Mouse (Mus musculus): ENCODE measurements around the gene Mov10l1.

Gene Mov10l1

GRCm38 (mm10) chr15:89089248-89090051 lies 106.7 kb downstream of the Mov10l1 start:
- ChIA-PET CTCF (interaction anchor here (0.5 to 1.3 kb wide), 8 partner anchors 13 to 262 kb away, joined by 3 to 6 read pairs (median 4); partner anchors contain the start of genes Dennd6b (in 1 of the 4) and Hdac10 (in 1 of the 4)), POLR2A (interaction anchor here (0.6 to 3.6 kb wide), 23 partner anchors 8 to 213 kb away, joined by 3 to 12 read pairs (median 3); partner anchors contain the start of genes Mapk12 (in 1 of the 4) and Panx2 (in 1 of the 4))

GRCm38 (mm10) chr15:89090662-89091061 lies 108.0 kb downstream of the Mov10l1 start:
- CTCF ChIA-PET, result interaction anchor here (0.6 to 1.0 kb wide), 7 partner anchors 11 to 342 kb away, joined by 3 to 17 read pairs (median 4); no protein-coding TSS in a partner anchor
- POLR2A ChIA-PET, result interaction anchor here in 3 of 4 experiments (0.6 to 3.6 kb wide), 8 partner anchors 11 to 340 kb away, joined by 3 to 12 read pairs (median 6); no protein-coding TSS in a partner anchor

- ChIA-PET CTCF (interaction anchor here in 1 of 4 experiments (0.5 to 2.4 kb wide), 3 partner anchors 104 to 282 kb away, joined by 3 to 5 read pairs (median 4); partner anchors contain the start of gene Dennd6b), POLR2A (interaction anchor here in 3 of 4 experiments (0.6 to 1.6 kb wide), 5 partner anchors 9 to 544 kb away, joined by 3 to 4 read pairs (median 3); partner anchors contain the start of gene Tubgcp6 (in 2 of the 3))
Measured at GRCm38 (mm10) chr15:89092181-89092580, 109.5 kb downstream of the Mov10l1 start.

DNA sequence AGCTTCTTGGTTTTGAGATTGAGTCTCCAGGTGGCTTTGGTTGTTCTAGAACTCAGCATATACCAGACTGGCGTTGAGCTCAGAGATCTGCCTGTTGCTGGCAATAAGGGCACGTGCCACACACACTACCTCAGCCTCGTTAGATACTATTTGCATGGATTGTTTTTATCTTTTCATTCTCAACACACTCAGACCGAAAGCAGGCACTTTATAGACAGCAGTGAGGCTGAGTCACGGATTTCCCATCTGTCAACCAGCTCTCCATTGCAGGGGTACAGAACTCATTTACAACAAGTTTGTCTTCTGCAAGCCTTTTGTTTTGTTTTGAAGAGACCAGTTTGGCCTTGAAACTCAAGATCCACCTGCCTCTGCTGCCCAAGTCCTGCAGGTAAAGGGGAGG lies 114.7 kb downstream of the Mov10l1 start:
- CTCF ChIA-PET, result interaction anchor here in 1 of 4 experiments (0.6 kb wide), 1 partner anchor 132 kb away, joined by 3 read pairs; no protein-coding TSS in a partner anchor
- POLR2A ChIA-PET, result interaction anchor here in 3 of 4 experiments (0.7 to 3.4 kb wide), 4 partner anchors 8 to 13 kb away, joined by 4 to 21 read pairs (median 8); partner anchors contain the start of gene Selenoo (in 3 of the 3)

- CTCF ChIA-PET, result interaction anchor here in 2 of 4 experiments (0.6 to 2.0 kb wide), 3 partner anchors 11 to 217 kb away, joined by 4 to 6 read pairs (median 6); partner anchors contain the start of genes Hdac10 (in 1 of the 2) and Sbf1 (in 1 of the 2)
- POLR2A ChIA-PET, result interaction anchor here in 3 of 4 experiments (1.0 to 3.4 kb wide), 7 partner anchors 9 to 235 kb away, joined by 3 to 21 read pairs (median 6); partner anchors contain the start of gene Selenoo (in 2 of the 3)
Measured at GRCm38 (mm10) chr15:89098616-89099015, 115.9 kb downstream of the Mov10l1 start.

- ChIA-PET POLR2A (interaction anchor here in 2 of 4 experiments (0.8 to 2.4 kb wide), 4 partner anchors 10 to 39 kb away, joined by 3 to 12 read pairs (median 6); partner anchors contain the start of genes Mapk12 (in 1 of the 2) and Selenoo (in 1 of the 2)), CTCF (interaction anchor here in 3 of 4 experiments (0.6 to 1.3 kb wide), 4 partner anchors 27 to 179 kb away, joined by 3 to 5 read pairs (median 4); partner anchors contain the start of gene Ppp6r2 (in 1 of the 3))
Measured at GRCm38 (mm10) chr15:89100823-89101222, 118.1 kb downstream of the Mov10l1 start.

DNA sequence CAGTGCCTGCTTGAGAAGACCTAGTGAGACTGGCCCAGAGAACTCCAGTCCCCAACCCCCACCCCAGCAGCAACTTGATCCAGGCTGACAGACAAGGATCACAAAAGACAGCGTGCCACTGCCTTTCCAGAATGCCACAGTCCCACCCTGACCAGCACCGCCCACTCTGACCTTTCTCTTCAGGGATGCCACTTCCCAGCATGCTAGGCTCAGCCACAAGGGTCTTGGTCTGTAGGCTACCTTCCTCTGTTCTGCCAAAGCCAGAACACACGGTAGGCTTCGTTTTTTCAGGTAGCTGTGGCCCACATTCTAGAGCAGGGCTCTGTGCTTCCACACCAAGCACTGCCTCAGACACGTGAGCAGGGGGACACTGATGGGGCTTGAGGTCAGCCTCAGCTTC lies 119.9 kb downstream of the Mov10l1 start:
- CTCF ChIA-PET, result interaction anchor here in 1 of 4 experiments (0.5 kb wide), 1 partner anchor 71 kb away, joined by 3 read pairs; no protein-coding TSS in a partner anchor
- POLR2A ChIA-PET, result interaction anchor here in 1 of 4 experiments (1.1 to 2.4 kb wide), 4 partner anchors 7 to 37 kb away, joined by 3 to 12 read pairs (median 6); partner anchors contain the start of gene Selenoo

DNA sequence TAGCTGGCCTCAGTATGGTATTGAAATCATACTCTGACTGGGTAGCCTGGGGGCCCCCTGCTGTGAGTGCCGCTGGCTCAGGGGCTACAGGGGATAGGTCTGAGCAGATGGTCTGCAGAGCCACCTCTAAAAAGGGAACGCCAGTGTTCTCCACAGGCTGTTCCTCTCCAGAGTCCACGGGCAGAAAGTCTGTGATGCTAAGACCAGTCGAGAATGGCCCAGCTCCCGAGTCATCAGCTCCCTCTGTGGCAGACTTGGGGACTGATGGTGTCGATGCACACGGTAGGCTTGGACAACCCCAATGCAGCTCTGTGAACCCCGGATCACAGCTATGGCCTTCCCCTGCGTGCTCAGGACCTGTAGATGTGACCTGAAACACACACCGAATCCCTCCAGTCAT lies 121.2 kb downstream of the Mov10l1 start:
- POLR2A ChIA-PET, result interaction anchor here in 2 of 4 experiments (0.6 to 1.4 kb wide), 4 partner anchors 15 to 109 kb away, joined by 3 to 5 read pairs (median 3); partner anchors contain the start of genes Selenoo (in 1 of the 2) and Tubgcp6 (in 1 of the 2)

GRCm38 (mm10) chr15:89104425-89104824 lies 121.7 kb downstream of the Mov10l1 start:
- ChIA-PET CTCF (interaction anchor here in 1 of 4 experiments (0.6 kb wide), 1 partner anchor 20 kb away, joined by 3 read pairs; no protein-coding TSS in a partner anchor), POLR2A (interaction anchor here in 2 of 4 experiments (0.6 to 1.4 kb wide), 4 partner anchors 15 to 109 kb away, joined by 3 to 5 read pairs (median 3); partner anchors contain the start of genes Selenoo (in 1 of the 2) and Tubgcp6 (in 1 of the 2))

More for the DNA sequence above, 121.2 kb downstream of the Mov10l1 start:
- CTCF ChIA-PET, result interaction anchor here in 2 of 4 experiments (0.6 kb wide), 2 partner anchors 105 to 303 kb away, joined by 4 to 8 read pairs; no protein-coding TSS in a partner anchor
